Mouse (Mus musculus): ENCODE results near the gene Gm10382. TPM values are rescaled to one million over a fixed set of nuclear protein-coding genes. Genes with fewer than 3 reads are reported as not detected.

Gene Gm10382
- total and polyA plus RNA-seq, 3 experiments = 0.65 to 0.96 TPM; not detected in 1

DNA sequence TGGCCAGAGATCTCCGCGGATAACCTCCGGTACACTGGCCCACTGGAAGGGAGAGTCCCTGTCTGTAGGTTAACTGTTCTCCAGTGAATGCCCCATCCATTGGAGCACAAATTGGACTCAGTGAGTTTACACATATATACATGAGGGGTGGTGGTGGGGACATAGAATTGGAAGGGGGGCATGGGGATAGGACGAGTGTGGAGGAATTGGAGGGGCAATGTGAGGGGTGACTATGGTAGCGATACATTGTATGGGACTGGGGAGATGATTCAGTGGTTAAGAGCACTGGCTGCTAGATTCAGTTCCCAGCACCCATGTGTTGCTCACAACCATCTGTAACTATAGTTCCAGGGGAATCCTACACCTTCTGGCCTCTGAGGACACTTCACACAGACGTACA lies 13.9 kb downstream of the Gm10382 start:
- Histone ChIP-seq H3K4me3 (ENCODE audit: control insufficient read depth in 1 of 2, insufficient read depth in 1 of 2, low read depth in 2 of 2, low read length in 2 of 2) (no peak overlapping the region), H3K79me2 (ENCODE audit: control insufficient read depth, insufficient read depth, low read length, poor library complexity) (no peaks in the 10 kb centered on the region; the same call in 1 of the 2 replicates), H3K9me3 (replicated peaks; ENCODE audit: insufficient read depth, low read length) (no peaks in the 10 kb centered on the region), H3K27me3 (ENCODE audit: control insufficient read depth in 1 of 2, insufficient read depth in 2 of 2, low read length in 2 of 2) (no peaks in the 10 kb centered on the region), H3K36me3 (ENCODE audit: control insufficient read depth in 1 of 2, insufficient read depth in 2 of 2, low read length in 2 of 2) (no peaks in the 10 kb centered on the region), H3K9ac (ENCODE audit: control insufficient read depth, low read depth, low read length, poor library complexity, severe bottlenecking) (no peak overlapping the region), H3K27ac (ENCODE audit: control insufficient read depth, low read depth, low read length) (no peak overlapping the region), H3K4me1 (ENCODE audit: control insufficient read depth in 1 of 2, insufficient read depth in 2 of 2, low read length in 2 of 2) (peaks cover 0 to 4% of the 10 kb centered on the region in 2 experiments; a peak in 1 of 4 replicates)
- no peak for DNase-seq (ENCODE audit: low read depth, low spot score)
- TF ChIP-seq CHD1 (IDR thresholded peaks at IDR 0.05; ENCODE audit: low read depth, low read length) (no peak), MAZ (IDR thresholded peaks at IDR 0.05; ENCODE audit: low read depth, low read length) (no peak), ZC3H11A (IDR thresholded peaks at IDR 0.05; ENCODE audit: low read depth, low read length) (no peak), GABPA (IDR thresholded peaks at IDR 0.05; ENCODE audit: low read depth, low read length) (no peak), ZKSCAN1 (IDR thresholded peaks at IDR 0.05; ENCODE audit: low read depth, low read length) (no peak), HCFC1 (IDR thresholded peaks at IDR 0.05; ENCODE audit: low read depth, low read length) (no peak), CHD2 (IDR thresholded peaks at IDR 0.05; ENCODE audit: low read length) (no peak), JUND (IDR thresholded peaks at IDR 0.05; ENCODE audit: low read depth, low read length) (no peak)

DNA sequence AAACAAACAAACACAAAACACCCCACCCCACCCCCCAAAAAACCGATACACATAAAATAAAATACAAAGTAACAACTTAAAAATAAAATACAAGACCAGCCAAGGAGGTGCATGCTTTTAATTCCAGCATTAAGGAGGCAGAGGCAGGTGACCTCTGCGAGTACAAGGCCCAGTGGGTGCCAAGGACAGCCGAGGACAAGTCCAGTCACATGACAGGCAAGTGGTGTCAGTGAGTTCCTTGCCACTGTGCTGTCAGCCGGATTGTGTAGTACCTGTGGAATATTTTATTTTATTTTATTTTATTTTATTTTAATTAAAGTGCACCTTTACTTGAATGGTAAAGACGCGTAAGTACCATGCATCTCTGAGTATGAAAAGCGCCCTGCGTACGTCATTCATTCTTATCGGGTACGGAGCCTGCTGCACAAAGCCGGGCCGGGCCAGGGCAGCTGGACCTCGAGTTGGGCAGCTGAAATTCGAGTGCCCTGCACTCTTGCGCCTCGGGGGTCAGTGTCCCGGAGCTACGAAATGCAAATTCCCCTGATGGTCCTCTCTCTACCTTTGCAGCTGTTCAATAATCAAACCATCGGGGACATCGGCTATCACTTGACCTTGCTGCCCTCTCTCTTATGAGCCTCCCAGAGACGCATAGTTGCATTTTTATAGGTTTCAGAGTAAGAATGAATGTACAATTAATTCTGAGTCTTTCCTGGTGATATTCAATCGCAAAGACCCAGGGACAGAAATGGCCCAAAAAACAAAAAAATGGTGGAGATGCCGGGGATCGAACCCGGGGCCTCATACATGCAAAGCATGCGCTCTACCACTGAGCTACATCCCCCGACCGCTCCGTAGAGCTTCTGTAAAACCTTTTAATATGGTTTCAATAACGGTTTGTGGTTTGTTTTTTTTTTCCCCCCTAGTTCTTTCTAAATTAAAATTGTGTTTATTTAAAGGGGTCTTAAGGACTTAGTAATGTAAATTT lies 14.7 kb downstream of the Gm10382 start:
- DNase-seq (ENCODE audit: low read depth, low spot score) = peak; percentile 78
- Histone ChIP-seq H3K4me1 (ENCODE audit: control insufficient read depth in 1 of 2, insufficient read depth in 2 of 2, low read length in 2 of 2) (peaks cover 0 to 4% of the 10 kb centered on the region in 2 experiments; a peak in 1 of 4 replicates), H3K4me3 (ENCODE audit: control insufficient read depth in 1 of 2, insufficient read depth in 1 of 2, low read depth in 2 of 2, low read length in 2 of 2) (peak overlapping the region; percentile 54 to 77), H3K79me2 (ENCODE audit: control insufficient read depth, insufficient read depth, low read length, poor library complexity) (no peaks in the 10 kb centered on the region; the same call in 1 of the 2 replicates), H3K36me3 (ENCODE audit: control insufficient read depth in 1 of 2, insufficient read depth in 2 of 2, low read length in 2 of 2) (no peaks in the 10 kb centered on the region), H3K27ac (ENCODE audit: control insufficient read depth, low read depth, low read length) (no peak overlapping the region), H3K9ac (ENCODE audit: control insufficient read depth, low read depth, low read length, poor library complexity, severe bottlenecking) (peak overlapping the region; percentile 74), H3K27me3 (ENCODE audit: control insufficient read depth in 1 of 2, insufficient read depth in 2 of 2, low read length in 2 of 2) (no peaks in the 10 kb centered on the region), H3K9me3 (replicated peaks; ENCODE audit: insufficient read depth, low read length) (no peaks in the 10 kb centered on the region)
- TF ChIP-seq ZNF384 (IDR thresholded peaks at IDR 0.05; ENCODE audit: low read depth, low read length) (peak; percentile 83), MAFK (IDR thresholded peaks at IDR 0.05; ENCODE audit: borderline replicate concordance, low read depth, low read length) (peak; percentile 94), TBP (IDR thresholded peaks at IDR 0.05; ENCODE audit: low read depth, low read length) (peak; percentile 99), MEF2A (IDR thresholded peaks at IDR 0.05; ENCODE audit: extremely low read depth, insufficient replicate concordance, low read depth, low read length, poor library complexity, severe bottlenecking) (no peak), BHLHE40 (IDR thresholded peaks at IDR 0.05; ENCODE audit: borderline replicate concordance, low read depth, low read length) (no peak), MAZ (IDR thresholded peaks at IDR 0.05; ENCODE audit: low read depth, low read length) (no peak), USF1 (IDR thresholded peaks at IDR 0.05; ENCODE audit: low read depth, low read length) (peak; percentile 77), MYC (IDR thresholded peaks at IDR 0.05; ENCODE audit: low read depth, low read length) (no peak), USF2 (IDR thresholded peaks at IDR 0.05; ENCODE audit: borderline replicate concordance in 1 of 2, insufficient read depth in 1 of 2, low read depth in 1 of 2, low read length in 2 of 2) (no peak), EP300 (IDR thresholded peaks at IDR 0.05; ENCODE audit: low read depth in 1 of 2, low read length in 2 of 2) (no peak)

All from MEL (cell line).